Mouse (Mus musculus) myocyte (in vitro differentiated cells): ENCODE measurements at regions not wholly inside any gene's neighbourhood (a gene's known extent, or its start where the extent isn't known, plus 50 kb on each side); places are given as distances from the start of the nearest gene placed in this dataset.

ENCODE experiments used
- CEBPB ChIP-seq: IDR thresholded peaks from 2 replicates; pipeline ENCODE4 v1.6.1; 2011; ENCODE audit warnings: mild to moderate bottlenecking, moderate library complexity; ENCODE audit not compliant: poor library complexity, insufficient read depth, severe bottlenecking
- E2F4 ChIP-seq: IDR thresholded peaks from one replicate; pipeline ENCODE4 v1.6.1; 2011; ENCODE audit warnings: mild to moderate bottlenecking, control low read depth, moderate library complexity; ENCODE audit not compliant: insufficient read depth
- MAX ChIP-seq: IDR thresholded peaks from one replicate; pipeline ENCODE4 v1.6.1; 2011; ENCODE audit warnings: low read depth, mild to moderate bottlenecking, control low read depth
- MYOD1 ChIP-seq, 3 experiments: IDR thresholded peaks; one replicate each; pipeline ENCODE4 v1.6.1; 2011; ENCODE audit warnings: control low read depth in 2 of 3, low read depth in 2 of 3, mild to moderate bottlenecking in 2 of 3, moderate library complexity in 1 of 3; ENCODE audit not compliant: insufficient read length in 2 of 3, control insufficient read depth in 1 of 3
- POLR2A ChIP-seq: IDR thresholded peaks from one replicate; pipeline ENCODE4 v1.6.1; 2011; ENCODE audit warnings: low read depth, mild to moderate bottlenecking, control low read depth, moderate library complexity; ENCODE audit not compliant: insufficient read length
- POLR2AphosphoS2 ChIP-seq: IDR thresholded peaks from one replicate; pipeline ENCODE4 v1.6.1; 2011; ENCODE audit warnings: low read depth, control low read depth; ENCODE audit not compliant: insufficient read length
- REST ChIP-seq: IDR thresholded peaks from one replicate; pipeline ENCODE4 v1.6.1; 2011; ENCODE audit warnings: mild to moderate bottlenecking, control low read depth, moderate library complexity; ENCODE audit not compliant: insufficient read depth, insufficient read length
- TCF12 ChIP-seq: IDR thresholded peaks from one replicate; pipeline ENCODE4 v1.6.1; 2011; ENCODE audit warnings: mild to moderate bottlenecking, control low read depth; ENCODE audit not compliant: poor library complexity, insufficient read depth, severe bottlenecking
- TCF3 ChIP-seq: IDR thresholded peaks from one replicate; pipeline ENCODE4 v1.6.1; 2011; ENCODE audit warnings: low read depth, control low read depth; ENCODE audit not compliant: insufficient read length
- USF1 ChIP-seq: IDR thresholded peaks from one replicate; pipeline ENCODE4 v1.6.1; 2011; ENCODE audit warnings: low read depth, mild to moderate bottlenecking, control low read depth, moderate library complexity

- TF ChIP-seq POLR2A (no peak), E2F4 (no peak), CEBPB (no peak), MAX (no peak), TCF12 (no peak), POLR2AphosphoS2 (no peak), REST (no peak), USF1 (no peak), MYOD1 (IDR thresholded peaks at IDR 0.05; ENCODE audit: control insufficient read depth in 1 of 3, insufficient read length in 2 of 3, low read depth in 2 of 3) (no peak), TCF3 (no peak)
Measured at GRCm38 (mm10) chr15:5869289-5869688, 430.3 kb upstream of the Dab2 start.
